Mouse (Mus musculus): ENCODE data around the gene 2900011O08Rik.

DNA sequence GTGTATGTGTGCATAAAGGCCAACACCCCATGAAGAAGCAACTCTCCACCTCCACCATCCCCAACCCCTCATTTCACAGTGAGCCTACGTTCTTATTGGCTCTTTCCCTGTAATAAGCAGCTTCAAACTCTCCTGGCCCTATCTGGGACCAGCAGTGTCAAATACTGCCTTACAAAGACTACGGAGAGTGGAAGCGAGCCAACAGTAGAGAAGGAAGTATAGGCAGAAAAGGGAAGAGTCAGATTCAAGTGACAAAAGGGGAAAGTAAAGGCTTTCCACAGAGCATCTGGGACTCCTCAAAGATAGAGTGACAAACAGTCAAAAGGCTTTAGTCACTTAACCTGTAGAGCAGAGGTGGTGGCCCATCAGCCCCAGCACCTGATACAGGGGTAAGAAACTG lies 126.3 kb downstream of the 2900011O08Rik start:
- TF ChIP-seq CTCF (IDR thresholded peaks at IDR 0.05; ENCODE audit: low read depth, low read length): no peak
- TF ChIP-seq POLR2A (IDR thresholded peaks at IDR 0.05; ENCODE audit: borderline replicate concordance, low read depth, low read length): no peak

All from bone marrow macrophage, adult 2 months (primary cell).